Mouse (Mus musculus): ENCODE data around the gene Trim17. TPM values are rescaled to one million over a fixed set of nuclear protein-coding genes. Genes with fewer than 3 reads are reported as not detected.

Gene Trim17
- polyA plus RNA-seq, 1 experiment, result 0.15 TPM

Other genes with a start within 250 kb of the Trim17 start
- not detected in 2 replicates for gene Olfr318, start 230.7 kb upstream of the Trim17 start, polyA plus RNA-seq (2012; rRNA removed)
- not detected in 2 replicates for gene Olfr317, start 215.5 kb upstream of the Trim17 start, polyA plus RNA-seq (2012; rRNA removed)
- not detected in 2 replicates for gene Olfr316, start 202.0 kb upstream of the Trim17 start, polyA plus RNA-seq (2012; rRNA removed)
- not detected in 2 replicates for gene Olfr315, start 181.5 kb upstream of the Trim17 start, polyA plus RNA-seq (2012; rRNA removed)
- gene Olfr314, start 171.7 kb upstream of the Trim17 start, polyA plus RNA-seq (2012; rRNA removed), result not detected in 2 replicates
- 1.3 and 3.1 TPM in 2 replicates for gene Fam183b, start 152.7 kb upstream of the Trim17 start, polyA plus RNA-seq (2012; rRNA removed)
- not detected in 2 replicates for gene Olfr313, start 139.7 kb upstream of the Trim17 start, polyA plus RNA-seq (2012; rRNA removed)
- not detected in 2 replicates for gene Olfr312, start 125.4 kb upstream of the Trim17 start, polyA plus RNA-seq (2012; rRNA removed)
- not detected in 2 replicates for gene Olfr311, start 115.4 kb upstream of the Trim17 start, polyA plus RNA-seq (2012; rRNA removed)
- gene Gm12258, start 107.5 kb upstream of the Trim17 start, polyA plus RNA-seq (2012; rRNA removed), result 2.1 and 2.8 TPM in 2 replicates
- 1.3 and 2.8 TPM in 2 replicates for gene 2810021J22Rik, start 87.5 kb upstream of the Trim17 start, polyA plus RNA-seq (2012; rRNA removed)
- 0.38 and 0.89 TPM in 2 replicates for gene Zfp39, start 50.5 kb upstream of the Trim17 start, polyA plus RNA-seq (2012; rRNA removed)
- not detected in 2 replicates for gene Btnl10, start 36.8 kb upstream of the Trim17 start, polyA plus RNA-seq (2012; rRNA removed)
- gene Rnf187, start 15.8 kb upstream of the Trim17 start, polyA plus RNA-seq (2012; rRNA removed), result 122 and 137 TPM in 2 replicates
- 2.3 and 3.7 TPM in 2 replicates for gene Hist3h2ba, start 5.8 kb upstream of the Trim17 start, polyA plus RNA-seq (2012; rRNA removed)
- gene Hist3h2a, start within 50 bp of the Trim17 start, polyA plus RNA-seq (2012; rRNA removed), result 11.6 and 13.1 TPM in 2 replicates
- gene Trim11, start 23.4 kb downstream of the Trim17 start, polyA plus RNA-seq (2012; rRNA removed), result 15.4 and 21.9 TPM in 2 replicates
- 0.62 and 0.92 TPM in 2 replicates for gene Obscn, start 181.7 kb downstream of the Trim17 start, polyA plus RNA-seq (2012; rRNA removed)
- gene Iba57, start 209.1 kb downstream of the Trim17 start, polyA plus RNA-seq (2012; rRNA removed), result 4.7 and 7.1 TPM in 2 replicates
- 1.7 and 2.5 TPM in 2 replicates for gene Gjc2, start 228.5 kb downstream of the Trim17 start, polyA plus RNA-seq (2012; rRNA removed)
- gene Guk1, start 237.5 kb downstream of the Trim17 start, polyA plus RNA-seq (2012; rRNA removed), result 143 and 195 TPM in 2 replicates
- 36.9 and 46.1 TPM in 2 replicates for gene Mrpl55, start 247.8 kb downstream of the Trim17 start, polyA plus RNA-seq (2012; rRNA removed)